Mouse (Mus musculus) G1E (cell line): ENCODE measurements around the gene Btbd35f26. TPM values are rescaled to one million over a fixed set of nuclear protein-coding genes. Genes with fewer than 3 reads are reported as not detected.
"Not testable (repeated sequence)": the region's sequence is repeated elsewhere in the genome, so short reads cannot be mapped to it uniquely, and the experiment has no call there.

ENCODE experiments used
- ATAC-seq: 2 replicates; pipeline ENCODE4 v1.8.0; 2016; ENCODE audit warnings: mild to moderate bottlenecking; ENCODE audit not compliant: insufficient number of reproducible peaks, poor library complexity, low FRiP score, severe bottlenecking; ENCODE audit errors: extremely low read depth
- DNase-seq: peaks from one replicate; pipeline ENCODE4 v3.0.0; 2012; ENCODE audit warnings: low spot score
- H3K27me3 ChIP-seq: 2 replicates; pipeline ENCODE4 v1.6.1; 2012; ENCODE audit warnings: mild to moderate bottlenecking, low read length, inconsistent platforms; ENCODE audit not compliant: insufficient read depth
- H3K36me3 ChIP-seq: replicated peaks from 2 replicates; pipeline ENCODE3; 2012; ENCODE audit warnings: mild to moderate bottlenecking, inconsistent platforms
- H3K4me1 ChIP-seq: 2 replicates; pipeline ENCODE4 v1.6.1; 2012; ENCODE audit warnings: low read depth, low read length, inconsistent platforms, mixed read lengths; ENCODE audit not compliant: insufficient read depth
- H3K4me3 ChIP-seq: 2 replicates; pipeline ENCODE4 v1.5.1; 2012; ENCODE audit warnings: low read depth, mild to moderate bottlenecking, inconsistent platforms, low read length, moderate library complexity, mixed read lengths
- H3K9me3 ChIP-seq: replicated peaks from 2 replicates; pipeline ENCODE4 v1.6.1; 2012; ENCODE audit warnings: inconsistent platforms
- polyA plus RNA-seq: library from polyadenylated mRNA; stranded (reverse); fragments of >175 nt; gene quantifications from 2 replicates; pipeline ENCODE4 v1.2.3, GENCODE M21; 2012
- total RNA-seq, 2 experiments: library from RNA; stranded (forward) in 1 of 2; stranded (reverse) in 1 of 2; fragments of 200-1000 nt in 1 of 2; fragments of >200 nt in 1 of 2; fragmentation: Nextera tagmentation in 1 of 2; gene quantifications; 2 replicates each; pipeline ENCODE4 v1.2.3; 2014 to 2017

Gene Btbd35f26
- total RNA-seq (2014; fragmentation: Nextera tagmentation) (not detected in 2 replicates), total RNA-seq (2017) (not detected in 2 replicates), polyA plus RNA-seq (not detected in 2 replicates)

DNA sequence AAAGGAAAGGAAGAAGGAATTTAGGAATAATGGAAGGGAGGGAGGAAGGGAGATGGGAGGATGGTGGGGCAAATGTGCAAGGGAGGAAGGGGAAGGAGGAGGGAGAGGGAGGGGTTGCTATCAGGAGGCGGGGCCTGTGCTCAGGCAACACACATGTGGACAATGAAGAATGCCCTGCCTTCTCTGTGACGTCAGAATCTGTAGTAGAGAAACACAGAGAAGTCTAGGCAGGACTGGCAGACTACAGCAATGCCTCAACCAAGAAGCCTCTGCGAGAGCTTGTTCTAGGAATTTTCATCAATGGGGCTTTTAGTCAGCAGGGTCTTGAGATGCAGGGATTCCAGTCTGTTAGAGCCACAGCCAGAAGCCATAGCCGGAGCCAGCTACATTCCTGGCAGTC, at the start of gene Btbd35f26:
Btbd35f26 (plus strand) TSS at position 301 of the 400 bp plus-strand sequence.
- H3K36me3 ChIP-seq, H3K4me3 ChIP-seq, H3K27me3 ChIP-seq, ATAC-seq, H3K9me3 ChIP-seq, H3K4me1 ChIP-seq, DNase-seq: not testable (repeated sequence)

GRCm38 (mm10) chrX:31341924-31342323, 5.7 kb downstream of the Btbd35f26 start:
- not testable (repeated sequence) for H3K4me1 ChIP-seq, H3K9me3 ChIP-seq, H3K27me3 ChIP-seq, DNase-seq, H3K4me3 ChIP-seq, H3K36me3 ChIP-seq, ATAC-seq

- DNase-seq, H3K27me3 ChIP-seq, ATAC-seq, H3K4me1 ChIP-seq, H3K9me3 ChIP-seq, H3K4me3 ChIP-seq, H3K36me3 ChIP-seq: not testable (repeated sequence)
Observed at GRCm38 (mm10) chrX:31383818-31384217, 47.6 kb downstream of the Btbd35f26 start, which contains the start of gene Btbd35f19. Btbd35f19 (minus strand) TSS chrX:31383918.

Other genes with a start within 250 kb of the Btbd35f26 start
- gene Btbd35f29, start 218.8 kb upstream of the Btbd35f26 start, total RNA-seq (2014; fragmentation: Nextera tagmentation) = not detected in 2 replicates
- not detected in 2 replicates for gene Btbd35f29, start 218.8 kb upstream of the Btbd35f26 start, total RNA-seq (2017)
- not detected in 2 replicates for gene Btbd35f29, start 218.8 kb upstream of the Btbd35f26 start, polyA plus RNA-seq
- not detected in 2 replicates for gene Spin2f, start 82.6 kb upstream of the Btbd35f26 start, total RNA-seq (2014; fragmentation: Nextera tagmentation)
- gene Spin2f, start 82.6 kb upstream of the Btbd35f26 start, total RNA-seq (2017) = 0.82 TPM in 1 of 2 replicates, not detected in the other
- not detected in 2 replicates for gene Spin2f, start 82.6 kb upstream of the Btbd35f26 start, polyA plus RNA-seq
- not detected in 2 replicates for gene Btbd35f19, start 47.5 kb downstream of the Btbd35f26 start, total RNA-seq (2014; fragmentation: Nextera tagmentation)
- gene Btbd35f19, start 47.5 kb downstream of the Btbd35f26 start, total RNA-seq (2017) = not detected in 2 replicates
- not detected in 2 replicates for gene Btbd35f19, start 47.5 kb downstream of the Btbd35f26 start, polyA plus RNA-seq
- gene Gm21883, start 237.8 kb downstream of the Btbd35f26 start, total RNA-seq (2014; fragmentation: Nextera tagmentation) = not detected in 2 replicates
- gene Gm21883, start 237.8 kb downstream of the Btbd35f26 start, total RNA-seq (2017) = not detected in 2 replicates
- gene Gm21883, start 237.8 kb downstream of the Btbd35f26 start, polyA plus RNA-seq = not detected in 2 replicates